Mouse (Mus musculus): Measurements from ENCODE around the gene Tbcb. TPM values are rescaled to one million over a fixed set of nuclear protein-coding genes. Genes with fewer than 3 reads are reported as not detected.
"Not testable (repeated sequence)": the region's sequence is repeated elsewhere in the genome, so short reads cannot be mapped to it uniquely, and the experiment has no call there.

Tbcb gene
- total RNA-seq, 2 experiments from 2014 or later: 37.1 to 95.9 TPM

DNA sequence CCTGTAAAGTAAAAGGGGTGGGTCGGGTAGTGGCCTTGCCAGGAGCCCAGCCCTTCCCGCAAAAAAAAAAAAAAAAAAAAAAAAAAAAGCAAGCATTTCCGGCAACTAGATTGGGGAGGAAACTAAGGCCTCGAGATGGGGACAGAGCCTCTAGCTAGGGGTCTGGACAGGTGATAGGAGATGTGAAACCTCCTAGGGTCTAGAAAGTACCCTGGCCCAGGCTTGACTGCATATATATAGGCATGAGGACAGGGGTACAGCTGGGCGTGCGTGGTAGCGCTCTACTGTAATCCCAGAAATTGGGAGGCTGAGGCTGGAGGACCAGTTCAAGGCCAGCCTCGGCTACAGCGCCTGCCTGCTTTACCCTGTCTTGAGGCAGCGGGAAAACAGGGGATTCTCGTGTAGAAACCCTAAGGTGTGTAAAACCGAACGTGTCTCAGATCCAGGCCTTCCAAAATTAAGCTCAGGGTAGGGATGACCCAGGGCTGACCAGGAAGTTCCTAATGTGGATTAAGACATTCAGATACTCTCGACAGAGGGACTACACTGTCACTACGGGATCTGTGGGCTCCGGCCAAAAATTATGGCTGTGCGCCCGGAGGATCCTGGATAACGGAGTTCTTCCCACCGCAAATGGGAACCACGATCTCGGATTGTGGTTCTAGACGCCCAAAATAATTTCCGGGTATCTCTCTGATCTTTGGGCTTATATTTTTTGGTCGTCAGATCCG lies 37.8 kb downstream of the Tbcb start:
- ATAC-seq (replicated peaks; ENCODE audit: poor library complexity): peak; percentile 25

GRCm38 (mm10) chr7:30193581-30194100 lies 38.4 kb downstream of the Tbcb start:
- peak; percentile 77 for ATAC-seq (replicated peaks; ENCODE audit: poor library complexity)

DNA sequence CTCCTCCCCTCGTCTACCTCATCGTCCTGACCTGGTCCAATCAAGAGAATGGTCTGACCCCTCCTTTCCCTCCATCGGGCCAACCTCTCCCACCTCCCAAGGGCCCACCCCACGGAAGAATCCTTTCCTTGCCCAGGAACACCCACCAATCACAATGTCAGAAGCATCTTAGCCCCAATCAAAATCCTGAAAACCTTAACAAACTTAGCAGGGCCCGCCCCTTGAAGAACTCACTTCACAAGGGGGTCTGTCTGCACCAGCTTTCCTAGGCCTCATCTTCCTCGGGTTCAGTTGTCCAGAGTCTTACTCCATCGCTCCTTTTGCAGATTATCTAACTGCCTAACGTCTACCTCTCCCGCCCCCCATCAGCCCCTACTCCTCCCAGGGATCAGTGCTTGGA lies 39.1 kb downstream of the Tbcb start:
- no peak for ATAC-seq (replicated peaks; ENCODE audit: poor library complexity)

- no peak for ATAC-seq (replicated peaks; ENCODE audit: poor library complexity)
Observed at GRCm38 (mm10) chr7:30192088-30192487, 40.0 kb downstream of the Tbcb start.

- no peak for ATAC-seq (replicated peaks; ENCODE audit: poor library complexity)
Observed at GRCm38 (mm10) chr7:30189116-30189491, 43.0 kb downstream of the Tbcb start.

GRCm38 (mm10) chr7:30188344-30189115 lies 43.5 kb downstream of the Tbcb start:
- ATAC-seq (replicated peaks; ENCODE audit: poor library complexity): no peak

DNA sequence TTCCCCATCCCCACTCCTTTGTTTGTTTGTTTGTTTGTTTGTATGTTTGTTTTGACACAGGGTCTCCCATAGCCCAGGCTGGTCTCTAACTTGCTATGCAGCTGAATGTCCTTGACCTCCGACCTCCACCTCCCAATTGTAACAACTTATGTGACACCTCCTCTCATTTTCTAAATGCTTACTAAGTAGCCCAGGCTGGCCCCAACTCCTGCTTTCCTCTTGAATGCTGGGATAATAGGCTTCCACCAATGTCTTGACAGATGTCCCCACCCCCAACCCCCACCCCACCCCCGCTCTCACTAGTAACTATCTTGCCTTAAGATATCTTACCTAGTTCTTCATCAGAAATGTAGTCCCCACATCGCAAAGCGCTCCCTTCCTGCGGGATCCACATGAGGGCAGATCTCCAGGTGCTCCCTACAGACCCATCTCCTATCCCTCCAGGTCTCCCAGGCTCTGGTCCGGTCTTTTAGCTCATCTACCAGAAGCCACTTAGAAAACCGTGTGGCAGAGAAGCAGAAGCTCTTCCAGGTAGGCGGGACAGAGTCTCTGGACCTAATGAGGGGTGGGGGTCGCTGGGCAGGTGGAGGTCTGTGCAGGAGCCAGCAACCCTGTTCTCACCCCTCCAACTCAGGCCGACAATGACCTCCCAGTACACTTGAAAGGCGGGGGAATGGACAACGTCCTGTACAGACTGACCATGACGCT lies 47.3 kb downstream of the Tbcb start:
- no peak for ATAC-seq (replicated peaks; ENCODE audit: poor library complexity)

DNA sequence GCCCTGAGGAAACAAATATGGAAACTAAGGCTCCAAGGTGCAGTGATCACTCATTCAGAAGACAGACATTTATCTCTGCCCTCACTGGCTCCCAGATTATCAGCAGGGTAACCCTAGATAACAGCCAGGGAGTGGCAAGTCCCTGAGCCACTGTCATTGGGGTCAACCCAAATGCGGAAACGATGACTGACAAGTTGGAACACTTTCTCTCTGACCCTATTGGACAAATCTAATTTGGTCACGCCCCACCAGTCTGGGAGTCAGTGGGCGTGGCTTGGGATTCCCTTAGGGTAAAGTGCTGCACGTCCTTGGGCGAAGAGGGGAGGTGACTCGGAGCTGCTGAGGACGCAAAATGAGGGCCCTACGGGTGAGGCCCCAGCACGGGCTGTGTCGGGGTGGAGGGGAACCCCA lies 48.2 kb downstream of the Tbcb start, which contains the start of gene Cox7a1:
Cox7a1 (plus strand) TSS at position 266 of the 411 bp plus-strand sequence.
- ATAC-seq (replicated peaks; ENCODE audit: poor library complexity): peak; percentile 95

- ATAC-seq (replicated peaks; ENCODE audit: poor library complexity): not testable (repeated sequence)
Observed at GRCm38 (mm10) chr7:30183189-30183588, 48.9 kb downstream of the Tbcb start.

- not testable (repeated sequence) for ATAC-seq (replicated peaks; ENCODE audit: poor library complexity)
Observed at GRCm38 (mm10) chr7:30181929-30182328, 50.1 kb downstream of the Tbcb start.

GRCm38 (mm10) chr7:30181308-30181707 lies 50.8 kb downstream of the Tbcb start:
- ATAC-seq (replicated peaks; ENCODE audit: poor library complexity): peak; percentile 79

- no peak for ATAC-seq (replicated peaks; ENCODE audit: poor library complexity)
Observed at GRCm38 (mm10) chr7:30178256-30178655, 53.8 kb downstream of the Tbcb start.

DNA sequence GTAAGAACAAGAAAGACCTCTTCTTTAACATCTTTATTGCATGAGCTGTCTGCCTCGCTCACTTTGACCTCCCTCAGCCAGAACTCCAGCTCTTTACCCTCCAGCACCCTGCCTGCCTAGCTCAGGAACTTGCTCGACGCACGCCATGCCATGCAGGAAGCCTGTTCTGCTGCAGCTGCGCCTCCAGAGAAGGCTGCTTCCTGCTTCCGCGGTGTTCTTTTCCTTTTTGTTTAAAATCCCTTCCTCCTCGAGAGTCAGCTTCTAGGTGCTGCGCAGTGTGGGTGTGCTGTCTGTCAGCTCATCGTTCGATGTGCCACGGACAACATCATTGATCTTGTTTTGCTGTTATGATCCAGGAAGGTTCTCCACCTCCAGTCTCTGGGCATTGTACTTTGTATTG lies 55.6 kb downstream of the Tbcb start:
- 0 out of 2 replicates have a peak, but pooled peaks have one; percentile 31 for ATAC-seq (replicated peaks; ENCODE audit: poor library complexity)

Other genes with a start within 250 kb of the Tbcb start
- gene Zfp568, start 248.3 kb downstream of the Tbcb start, total RNA-seq (2015): 17.2 and 22.3 TPM in 2 replicates
- 38.4 and 53.5 TPM in 2 replicates for gene Zfp568, start 248.3 kb downstream of the Tbcb start, total RNA-seq (2017)
- 1.1 and 1.8 TPM in 2 replicates for gene Zfp14, start 180.9 kb downstream of the Tbcb start, total RNA-seq (2015)
- 1.2 and 2.1 TPM in 2 replicates for gene Zfp14, start 180.9 kb downstream of the Tbcb start, total RNA-seq (2017)
- gene Zfp82, start 159.4 kb downstream of the Tbcb start, total RNA-seq (2015): 4.4 and 4.9 TPM in 2 replicates
- 3.4 and 4.9 TPM in 2 replicates for gene Zfp82, start 159.4 kb downstream of the Tbcb start, total RNA-seq (2017)
- gene Gm26920, start 141.9 kb downstream of the Tbcb start, total RNA-seq (2015): not detected in 2 replicates
- not detected in 2 replicates for gene Gm26920, start 141.9 kb downstream of the Tbcb start, total RNA-seq (2017)
- gene Zfp566, start 141.7 kb downstream of the Tbcb start, total RNA-seq (2015): 9.2 and 11.8 TPM in 2 replicates
- 4.2 and 5.5 TPM in 2 replicates for gene Zfp566, start 141.7 kb downstream of the Tbcb start, total RNA-seq (2017)
- 33.1 and 34.6 TPM in 2 replicates for gene Zfp260, start 137.5 kb downstream of the Tbcb start, total RNA-seq (2015)
- gene Zfp260, start 137.5 kb downstream of the Tbcb start, total RNA-seq (2017): 26.4 and 35.4 TPM in 2 replicates
- 2.7 and 4.2 TPM in 2 replicates for gene Zfp382, start 110.3 kb downstream of the Tbcb start, total RNA-seq (2015)
- gene Zfp382, start 110.3 kb downstream of the Tbcb start, total RNA-seq (2017): 7.1 and 8.2 TPM in 2 replicates
- 62.2 and 64.3 TPM in 2 replicates for gene Zfp146, start 62.5 kb downstream of the Tbcb start, total RNA-seq (2015)
- 88.0 and 101 TPM in 2 replicates for gene Zfp146, start 62.5 kb downstream of the Tbcb start, total RNA-seq (2017)
- 0.98 TPM in 1 of 2 replicates, not detected in the other for gene Cox7a1, start 48.1 kb downstream of the Tbcb start, total RNA-seq (2015)
- gene Cox7a1, start 48.1 kb downstream of the Tbcb start, total RNA-seq (2017): 3.3 and 7.0 TPM in 2 replicates
- 319 and 322 TPM in 2 replicates for gene Capns1, start 33.5 kb downstream of the Tbcb start, total RNA-seq (2015)
- gene Capns1, start 33.5 kb downstream of the Tbcb start, total RNA-seq (2017): 165 and 206 TPM in 2 replicates
- 75.7 and 78.4 TPM in 2 replicates for gene Polr2i, start 324 bp downstream of the Tbcb start, total RNA-seq (2015)
- gene Polr2i, start 324 bp downstream of the Tbcb start, total RNA-seq (2017): 60.6 and 69.9 TPM in 2 replicates
- gene Ovol3, start 3.5 kb upstream of the Tbcb start, total RNA-seq (2015): 0.32 TPM in 1 of 2 replicates, not detected in the other
- 0.12 TPM in 1 of 2 replicates, not detected in the other for gene Ovol3, start 3.5 kb upstream of the Tbcb start, total RNA-seq (2017)
- 0.39 TPM in 1 of 2 replicates, not detected in the other for gene Thap8, start 47.8 kb upstream of the Tbcb start, total RNA-seq (2015)
- gene Thap8, start 47.8 kb upstream of the Tbcb start, total RNA-seq (2017): 0.33 and 0.34 TPM in 2 replicates
- gene Wdr62, start 48.1 kb upstream of the Tbcb start, total RNA-seq (2015): 14.7 and 22.8 TPM in 2 replicates
- gene Wdr62, start 48.1 kb upstream of the Tbcb start, total RNA-seq (2017): 7.8 and 11.5 TPM in 2 replicates
- not detected in 2 replicates for gene Clip3, start 59.5 kb upstream of the Tbcb start, total RNA-seq (2015)
- gene Clip3, start 59.5 kb upstream of the Tbcb start, total RNA-seq (2017): not detected in 2 replicates
- gene Alkbh6, start 76.4 kb upstream of the Tbcb start, total RNA-seq (2015): 17.8 and 21.9 TPM in 2 replicates
- 34.2 and 41.8 TPM in 2 replicates for gene Alkbh6, start 76.4 kb upstream of the Tbcb start, total RNA-seq (2017)
- 0.24 and 0.25 TPM in 2 replicates for gene Syne4, start 82.5 kb upstream of the Tbcb start, total RNA-seq (2015)
- gene Syne4, start 82.5 kb upstream of the Tbcb start, total RNA-seq (2017): 2.0 TPM in 1 of 2 replicates, not detected in the other
- 0.47 TPM in 1 of 2 replicates, not detected in the other for gene E130208F15Rik, start 89.5 kb upstream of the Tbcb start, total RNA-seq (2015)
- gene E130208F15Rik, start 89.5 kb upstream of the Tbcb start, total RNA-seq (2017): 1.6 and 2.0 TPM in 2 replicates
- 7.6 and 9.0 TPM in 2 replicates for gene Sdhaf1, start 91.6 kb upstream of the Tbcb start, total RNA-seq (2015)
- gene Sdhaf1, start 91.6 kb upstream of the Tbcb start, total RNA-seq (2017): 10.5 and 11.7 TPM in 2 replicates
- not detected in 2 replicates for gene Lrfn3, start 130.5 kb upstream of the Tbcb start, total RNA-seq (2015)
- gene Lrfn3, start 130.5 kb upstream of the Tbcb start, total RNA-seq (2017): not detected in 2 replicates
- gene Tyrobp, start 181.5 kb upstream of the Tbcb start, total RNA-seq (2015): 406 and 473 TPM in 2 replicates
- gene Tyrobp, start 181.5 kb upstream of the Tbcb start, total RNA-seq (2017): 229 and 322 TPM in 2 replicates
- 28.1 and 30.3 TPM in 2 replicates for gene Hcst, start 187.6 kb upstream of the Tbcb start, total RNA-seq (2015)
- 10.0 and 12.7 TPM in 2 replicates for gene Hcst, start 187.6 kb upstream of the Tbcb start, total RNA-seq (2017)
- gene Nfkbid, start 189.5 kb upstream of the Tbcb start, total RNA-seq (2015): 14.1 and 24.0 TPM in 2 replicates
- gene Nfkbid, start 189.5 kb upstream of the Tbcb start, total RNA-seq (2017): 5.3 and 13.7 TPM in 2 replicates
- not detected in 2 replicates for gene Aplp1, start 213.3 kb upstream of the Tbcb start, total RNA-seq (2015)
- not detected in 2 replicates for gene Aplp1, start 213.3 kb upstream of the Tbcb start, total RNA-seq (2017)
- not detected in 2 replicates for gene Kirrel2, start 225.4 kb upstream of the Tbcb start, total RNA-seq (2015)
- gene Kirrel2, start 225.4 kb upstream of the Tbcb start, total RNA-seq (2017): not detected in 2 replicates
- gene Nphs1, start 226.0 kb upstream of the Tbcb start, total RNA-seq (2015): 0.27 TPM in 1 of 2 replicates, not detected in the other
- gene Nphs1, start 226.0 kb upstream of the Tbcb start, total RNA-seq (2017): 0.58 and 0.95 TPM in 2 replicates

All from megakaryocyte progenitor cell, adult 5-6 weeks (primary cell).